Mouse (Mus musculus): ENCODE data around the gene Jag1.

The Jag1 gene

DNA sequence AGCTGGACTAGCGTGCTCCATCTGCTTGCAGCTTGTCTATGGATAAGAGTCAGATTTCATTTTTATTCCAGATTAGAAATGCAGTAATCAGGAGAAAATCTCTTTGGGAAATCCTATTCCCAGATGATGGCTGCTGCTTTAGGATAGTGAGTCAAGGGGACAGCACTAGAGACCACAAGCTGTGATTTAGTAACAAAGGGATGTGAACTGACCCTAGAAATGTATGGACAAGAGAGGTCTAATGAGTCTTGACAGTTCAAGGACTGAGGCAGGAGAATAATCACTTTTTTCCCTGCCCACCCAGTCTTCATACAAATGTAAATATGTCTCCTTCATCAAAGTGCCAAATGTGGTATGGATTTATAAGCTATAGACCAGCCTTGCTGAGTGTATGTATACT is 52.6 kb downstream of the Jag1 start:
- DNase-seq (ENCODE audit: low spot score in 2 of 2) = no peak

DNA sequence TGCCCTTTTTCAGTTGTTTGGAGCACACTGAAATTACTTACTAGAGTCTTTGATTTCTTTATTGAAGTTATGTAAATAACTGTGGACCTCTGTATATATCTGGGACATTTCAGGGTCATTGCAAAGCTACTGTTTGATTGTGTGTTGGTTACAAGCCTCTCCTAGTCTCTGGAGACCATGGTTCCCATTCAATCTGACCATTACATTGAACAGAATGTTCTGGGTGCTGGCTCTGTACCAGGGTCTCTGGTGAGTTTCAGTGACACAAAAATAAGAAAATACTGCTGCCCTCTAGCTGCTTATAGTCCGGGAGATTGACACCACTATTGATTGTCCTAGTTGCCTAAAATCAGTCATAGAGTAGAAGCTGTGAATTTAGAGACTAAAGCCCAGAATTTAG is 66.5 kb downstream of the Jag1 start:
- DNase-seq (ENCODE audit: low spot score in 2 of 2) = no peak

DNA sequence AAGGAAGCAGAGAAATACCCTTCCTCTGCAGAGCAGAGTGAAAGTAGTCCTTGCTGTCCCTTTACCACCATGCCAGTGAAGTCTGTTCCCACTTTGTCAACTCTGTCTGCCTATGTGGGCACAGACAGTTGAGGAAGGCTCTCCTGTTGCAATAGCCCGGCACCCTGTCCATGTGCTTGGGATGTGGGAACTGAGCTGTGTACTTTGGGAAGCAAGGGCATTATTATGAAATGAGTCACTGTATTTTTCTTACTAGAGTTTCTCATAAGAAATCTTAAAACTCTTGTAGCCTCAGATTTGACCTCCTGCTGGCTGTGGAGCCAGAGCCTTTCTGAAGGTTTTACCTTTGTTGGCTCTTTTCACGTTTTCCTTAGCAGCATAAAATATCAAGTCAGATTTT is 67.1 kb downstream of the Jag1 start:
- no peak for DNase-seq (ENCODE audit: low spot score in 2 of 2)

DNA sequence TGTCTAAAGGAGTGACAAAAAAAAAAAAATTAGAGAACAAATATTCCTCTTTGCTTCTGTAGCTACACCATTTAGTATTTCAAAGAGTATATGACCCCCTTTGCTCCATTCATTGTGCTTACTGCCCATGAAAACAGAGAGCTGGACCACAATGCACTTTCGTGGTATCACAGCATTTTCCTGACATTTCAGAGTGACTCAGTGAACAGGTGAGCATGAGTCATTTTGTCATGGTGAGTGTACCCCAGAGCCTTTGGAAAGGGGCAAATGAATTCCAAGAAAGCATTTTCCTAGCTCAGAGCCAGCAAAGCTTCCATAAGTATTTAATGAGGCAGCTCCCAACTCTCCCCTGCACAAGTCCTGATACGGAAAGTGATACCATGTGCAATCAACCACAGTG is 72.3 kb downstream of the Jag1 start:
- DNase-seq (ENCODE audit: low spot score in 2 of 2) = no peak
